Mouse (Mus musculus): ENCODE data around the gene Zfyve28. TPM values are rescaled to one million over a fixed set of nuclear protein-coding genes. Genes with fewer than 3 reads are reported as not detected.

Gene Zfyve28
- polyA plus RNA-seq, 1 experiment from 2014 or later = 0.29 TPM

DNA sequence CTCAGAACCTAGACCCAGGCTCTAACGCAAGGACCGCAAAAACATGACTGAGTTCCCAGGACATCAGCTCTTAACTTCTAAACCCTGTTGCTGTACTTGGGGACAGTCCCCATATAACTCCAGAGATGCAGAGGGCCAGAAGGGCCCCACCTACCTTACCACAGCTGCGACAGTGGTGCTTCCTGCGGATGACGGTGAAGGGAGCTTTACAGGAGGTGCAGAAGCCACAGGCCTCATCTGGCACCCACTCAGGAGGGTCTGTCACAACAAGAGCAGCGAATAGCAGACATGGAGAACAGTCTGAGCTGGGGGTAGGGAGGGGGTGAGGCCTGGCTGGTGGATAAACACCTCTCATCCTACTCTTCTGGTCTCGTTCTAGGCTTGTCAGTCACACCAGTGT, 91.8 kb downstream of the Zfyve28 start:
- no peak for TF ChIP-seq EP300 (optimal IDR thresholded peaks at IDR 0.05)
- no peak for TF ChIP-seq CTCF (IDR thresholded peaks at IDR 0.05; ENCODE audit: low read depth)
- Histone ChIP-seq H3K9me3 (ENCODE audit: control insufficient read depth, low read length) (no peaks in the 10 kb centered on the region), H3K4me1 (replicated peaks; ENCODE audit: control insufficient read depth, insufficient read depth) (no peaks in the 10 kb centered on the region), H3K9ac (ENCODE audit: low read length) (no peak overlapping the region), H3K27ac (replicated peaks) (no peak overlapping the region), H3K36me3 (ENCODE audit: control insufficient read depth, insufficient read depth, low read length) (no peaks in the 10 kb centered on the region), H3K4me3 (ENCODE audit: low read depth, low read length) (no peak overlapping the region), H3K4me2 (replicated peaks; ENCODE audit: low read depth) (no peak overlapping the region), H3K27me3 (ENCODE audit: control insufficient read depth, insufficient read depth, low read length) (no peaks in the 10 kb centered on the region)
- 79% methylated on average over 7 of the region's 7 CpGs for WGBS
- ATAC-seq (ENCODE audit: low FRiP score, low TSS enrichment) = no peak
- DNase-seq (ENCODE audit: low spot score) = no peak

DNA sequence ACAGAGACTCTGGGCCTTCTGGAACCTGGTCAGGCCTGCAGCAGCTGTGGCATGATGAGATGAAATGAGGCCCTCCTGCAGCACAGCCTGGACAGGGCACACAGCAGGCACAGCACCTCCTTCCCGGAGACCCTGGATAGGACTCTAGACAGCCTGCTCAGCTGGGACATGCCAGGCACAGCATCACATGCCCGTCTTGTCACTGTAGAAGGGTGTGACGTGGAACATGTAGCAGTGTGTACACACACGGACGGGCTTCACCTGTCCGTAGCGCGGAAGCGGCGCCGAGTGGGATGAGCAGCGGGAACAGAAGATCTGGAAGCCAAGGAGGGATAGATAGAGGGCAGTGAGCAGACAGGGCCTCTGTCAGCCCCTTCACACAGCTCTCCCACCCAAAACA, 92.5 kb downstream of the Zfyve28 start:
- Histone ChIP-seq H3K27me3 (ENCODE audit: control insufficient read depth, insufficient read depth, low read length) (no peaks in the 10 kb centered on the region), H3K27ac (replicated peaks) (no peak overlapping the region), H3K4me2 (replicated peaks; ENCODE audit: low read depth) (no peak overlapping the region), H3K9me3 (ENCODE audit: control insufficient read depth, low read length) (no peaks in the 10 kb centered on the region), H3K4me1 (replicated peaks; ENCODE audit: control insufficient read depth, insufficient read depth) (no peaks in the 10 kb centered on the region), H3K4me3 (ENCODE audit: low read depth, low read length) (no peak overlapping the region), H3K36me3 (ENCODE audit: control insufficient read depth, insufficient read depth, low read length) (no peaks in the 10 kb centered on the region), H3K9ac (ENCODE audit: low read length) (no peak overlapping the region)
- TF ChIP-seq EP300 (optimal IDR thresholded peaks at IDR 0.05) = no peak
- TF ChIP-seq CTCF (IDR thresholded peaks at IDR 0.05; ENCODE audit: low read depth) = no peak
- WGBS = 92% methylated on average over 12 of the region's 12 CpGs
- ATAC-seq (ENCODE audit: low FRiP score, low TSS enrichment) = no peak
- DNase-seq (ENCODE audit: low spot score) = no peak

DNA sequence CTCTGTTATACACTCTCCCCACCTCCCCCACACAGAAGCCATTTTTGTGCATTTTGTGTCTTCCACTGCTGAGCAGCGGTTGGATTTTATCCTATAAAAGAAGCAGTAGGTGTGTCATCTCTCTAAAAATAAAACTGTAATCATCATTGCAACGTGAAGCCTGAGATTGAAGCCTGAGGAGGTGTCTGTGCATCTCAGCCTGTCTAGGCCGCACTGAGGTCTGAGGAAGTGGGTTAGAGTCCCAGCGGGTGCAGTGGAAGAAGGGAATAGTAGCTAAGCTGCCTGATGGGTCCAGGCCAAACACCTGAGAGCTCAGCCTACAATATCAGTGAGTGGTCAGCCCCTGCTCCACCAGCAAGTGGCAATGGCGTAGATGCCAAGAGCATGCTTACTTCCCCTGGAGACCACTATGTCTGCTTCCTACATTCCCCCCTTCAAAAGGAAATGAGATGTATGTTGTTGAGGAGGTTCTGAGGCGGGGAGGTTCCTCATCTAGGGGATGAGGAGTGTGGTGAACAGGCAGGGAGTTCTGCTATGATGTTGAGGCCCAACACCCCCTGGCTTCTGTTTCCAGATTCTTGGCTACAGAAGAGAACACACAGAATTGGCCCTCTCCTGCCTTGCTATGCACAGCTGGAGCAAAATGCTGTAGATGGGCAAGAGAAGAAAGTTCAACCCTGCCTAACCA, 93.1 kb downstream of the Zfyve28 start:
- no peak for DNase-seq (ENCODE audit: low spot score)
- H3K27ac ChIP-seq (replicated peaks) = no peak overlapping the region
- no peaks in the 10 kb centered on the region for H3K36me3 ChIP-seq (ENCODE audit: control insufficient read depth, insufficient read depth, low read length)
- H3K4me1 ChIP-seq (replicated peaks; ENCODE audit: control insufficient read depth, insufficient read depth) = no peaks in the 10 kb centered on the region
- no peak for ATAC-seq (ENCODE audit: low FRiP score, low TSS enrichment)
- H3K27me3 ChIP-seq (ENCODE audit: control insufficient read depth, insufficient read depth, low read length) = no peaks in the 10 kb centered on the region
- H3K9ac ChIP-seq (ENCODE audit: low read length) = no peak overlapping the region
- H3K9me3 ChIP-seq (ENCODE audit: control insufficient read depth, low read length) = no peaks in the 10 kb centered on the region
- no peak overlapping the region for H3K4me3 ChIP-seq (ENCODE audit: low read depth, low read length)
- 77% methylated on average over 6 of the region's 6 CpGs for WGBS
- TF ChIP-seq CTCF (IDR thresholded peaks at IDR 0.05; ENCODE audit: low read depth) = no peak
- no peak for TF ChIP-seq EP300 (optimal IDR thresholded peaks at IDR 0.05)
- H3K4me2 ChIP-seq (replicated peaks; ENCODE audit: low read depth) = no peak overlapping the region

DNA sequence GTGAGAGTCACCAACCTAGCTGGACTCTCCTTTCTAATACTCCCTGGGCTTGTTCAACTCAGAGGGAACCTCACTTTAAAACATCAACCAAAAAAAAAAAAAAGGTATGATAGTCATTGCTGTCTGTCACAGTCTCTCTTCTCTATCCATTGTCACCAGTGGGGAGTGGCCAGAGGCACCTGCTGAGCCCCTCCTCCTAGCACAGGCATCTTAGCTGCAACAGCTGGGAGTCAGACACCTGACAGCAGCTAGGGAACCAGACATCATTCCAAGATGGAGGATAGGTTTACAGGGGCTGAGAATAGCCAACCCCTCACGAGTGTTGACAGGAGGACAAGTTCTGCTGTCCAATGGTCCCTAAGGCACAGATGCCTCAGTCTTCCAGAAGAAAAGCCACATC, 93.8 kb downstream of the Zfyve28 start:
- Histone ChIP-seq H3K9me3 (ENCODE audit: control insufficient read depth, low read length) (no peaks in the 10 kb centered on the region), H3K4me3 (ENCODE audit: low read depth, low read length) (no peak overlapping the region), H3K9ac (ENCODE audit: low read length) (no peak overlapping the region), H3K27me3 (ENCODE audit: control insufficient read depth, insufficient read depth, low read length) (no peaks in the 10 kb centered on the region), H3K4me2 (replicated peaks; ENCODE audit: low read depth) (no peak overlapping the region), H3K27ac (replicated peaks) (no peak overlapping the region), H3K4me1 (replicated peaks; ENCODE audit: control insufficient read depth, insufficient read depth) (no peaks in the 10 kb centered on the region), H3K36me3 (ENCODE audit: control insufficient read depth, insufficient read depth, low read length) (no peaks in the 10 kb centered on the region)
- DNase-seq (ENCODE audit: low spot score) (no peak), ATAC-seq (ENCODE audit: low FRiP score, low TSS enrichment) (no peak)
- TF ChIP-seq CTCF (IDR thresholded peaks at IDR 0.05; ENCODE audit: low read depth) (no peak), EP300 (optimal IDR thresholded peaks at IDR 0.05) (no peak)
- 36% methylated on average over 1 of the region's 1 CpGs for WGBS

DNA sequence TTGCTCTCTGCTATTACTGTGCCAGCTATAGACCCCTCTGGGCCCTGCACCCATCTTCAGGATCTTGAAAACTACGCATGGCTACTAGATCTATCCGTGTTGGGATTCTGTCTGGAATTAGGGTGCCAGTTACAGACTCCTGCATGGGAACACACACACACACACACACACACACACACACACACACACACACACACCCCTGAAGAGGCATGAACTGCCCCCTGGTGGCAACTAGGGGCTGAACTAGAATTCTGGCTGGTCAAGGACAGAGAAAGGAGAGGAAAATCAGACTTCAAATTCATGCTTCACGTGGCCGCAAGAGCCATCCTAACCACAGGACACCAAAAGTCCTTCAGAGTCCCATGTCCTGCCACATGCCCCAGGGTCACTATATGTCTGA, 96.4 kb downstream of the Zfyve28 start:
- Histone ChIP-seq H3K4me3 (ENCODE audit: low read depth, low read length) (no peak overlapping the region), H3K4me1 (replicated peaks; ENCODE audit: control insufficient read depth, insufficient read depth) (0 out of 2 replicates have a peak, but pooled peaks cover 2% of the 10 kb centered on the region), H3K27ac (replicated peaks) (no peak overlapping the region), H3K9me3 (ENCODE audit: control insufficient read depth, low read length) (no peaks in the 10 kb centered on the region), H3K4me2 (replicated peaks; ENCODE audit: low read depth) (no peak overlapping the region), H3K9ac (ENCODE audit: low read length) (no peak overlapping the region), H3K27me3 (ENCODE audit: control insufficient read depth, insufficient read depth, low read length) (no peaks in the 10 kb centered on the region), H3K36me3 (ENCODE audit: control insufficient read depth, insufficient read depth, low read length) (no peaks in the 10 kb centered on the region)
- DNase-seq (ENCODE audit: low spot score) (peak; percentile 48), ATAC-seq (ENCODE audit: low FRiP score, low TSS enrichment) (no peak)
- 78% methylated on average over 4 of the region's 4 CpGs for WGBS
- TF ChIP-seq CTCF (IDR thresholded peaks at IDR 0.05; ENCODE audit: low read depth) (peak; percentile 73), EP300 (optimal IDR thresholded peaks at IDR 0.05) (no peak)

DNA sequence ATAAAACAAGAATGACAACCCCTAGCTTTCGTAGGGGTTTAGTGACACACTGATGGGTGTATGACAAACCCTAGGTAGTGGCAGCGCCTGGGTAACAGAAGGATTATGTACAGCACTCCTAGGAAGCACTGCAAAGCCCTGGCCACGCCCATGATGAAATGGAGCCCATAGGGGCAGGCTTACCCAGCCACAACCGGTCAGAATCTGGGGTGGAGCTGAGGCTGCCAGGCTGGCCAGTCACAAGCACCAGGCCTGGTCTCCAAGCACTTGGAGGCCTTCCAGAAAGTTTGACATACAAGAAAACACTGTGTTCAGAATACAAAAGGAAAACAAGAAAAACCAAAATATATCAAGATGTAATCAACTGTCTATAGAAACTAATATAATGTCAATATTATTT, 97.2 kb downstream of the Zfyve28 start:
- H3K9me3 ChIP-seq (ENCODE audit: control insufficient read depth, low read length) = no peaks in the 10 kb centered on the region
- no peak overlapping the region for H3K9ac ChIP-seq (ENCODE audit: low read length)
- H3K27me3 ChIP-seq (ENCODE audit: control insufficient read depth, insufficient read depth, low read length) = no peaks in the 10 kb centered on the region
- TF ChIP-seq EP300 (optimal IDR thresholded peaks at IDR 0.05) = no peak
- TF ChIP-seq CTCF (IDR thresholded peaks at IDR 0.05; ENCODE audit: low read depth) = no peak
- ATAC-seq (ENCODE audit: low FRiP score, low TSS enrichment) (no peak), DNase-seq (ENCODE audit: low spot score) (peak; percentile 74)
- H3K36me3 ChIP-seq (ENCODE audit: control insufficient read depth, insufficient read depth, low read length) = no peaks in the 10 kb centered on the region
- no peak overlapping the region for H3K4me2 ChIP-seq (replicated peaks; ENCODE audit: low read depth)
- 42% methylated on average over 4 of the region's 4 CpGs for WGBS
- H3K4me1 ChIP-seq (replicated peaks; ENCODE audit: control insufficient read depth, insufficient read depth) = peaks cover 2% of the 10 kb centered on the region; the same call in 1 of the 2 replicates
- H3K27ac ChIP-seq (replicated peaks) = no peak overlapping the region
- H3K4me3 ChIP-seq (ENCODE audit: low read depth, low read length) = no peak overlapping the region
